Mouse (Mus musculus) ES-Bruce4 (cell line): ENCODE measurements around the gene Sema3b. TPM values are rescaled to one million over a fixed set of nuclear protein-coding genes. Genes with fewer than 3 reads are reported as not detected.

ENCODE experiments used
- H3K27ac ChIP-seq: 2 replicates; pipeline ENCODE4 v1.5.1; 2012; ENCODE audit warnings: low read length, inconsistent platforms; ENCODE audit not compliant: insufficient read depth
- H3K27me3 ChIP-seq: 2 replicates; pipeline ENCODE4 v1.6.1; 2012; ENCODE audit warnings: mild to moderate bottlenecking, low read length, inconsistent platforms; ENCODE audit not compliant: control insufficient read depth, poor library complexity, insufficient read depth, severe bottlenecking
- H3K36me3 ChIP-seq: 2 replicates; pipeline ENCODE4 v1.6.1; 2012; ENCODE audit warnings: inconsistent platforms, mild to moderate bottlenecking, low read length, moderate library complexity; ENCODE audit not compliant: control insufficient read depth, poor library complexity, insufficient read depth, severe bottlenecking
- H3K4me1 ChIP-seq: one replicate; pipeline ENCODE4 v1.8.1; 2011; ENCODE audit warnings: low read length; ENCODE audit not compliant: control insufficient read depth, insufficient read depth
- H3K4me3 ChIP-seq: 2 replicates; pipeline ENCODE4 v1.5.1; 2011; ENCODE audit warnings: low read depth, mild to moderate bottlenecking, low read length
- H3K9ac ChIP-seq: 2 replicates; pipeline ENCODE4 v1.6.1; 2012; ENCODE audit warnings: low read depth, mild to moderate bottlenecking, inconsistent platforms; ENCODE audit not compliant: poor library complexity, severe bottlenecking
- H3K9me3 ChIP-seq: replicated peaks from 2 replicates; pipeline ENCODE4 v1.6.1; 2012; ENCODE audit warnings: mild to moderate bottlenecking, low read length, inconsistent platforms; ENCODE audit not compliant: control insufficient read depth, poor library complexity, insufficient read depth, severe bottlenecking
- CTCF ChIP-seq: IDR thresholded peaks from one replicate; pipeline ENCODE4 v1.8.1; 2011; ENCODE audit warnings: low read depth, low read length
- EP300 ChIP-seq: IDR thresholded peaks from 2 replicates; pipeline ENCODE4 v1.6.1; 2011; ENCODE audit warnings: low read depth, low read length; ENCODE audit not compliant: insufficient read depth
- POLR2A ChIP-seq: IDR thresholded peaks from one replicate; pipeline ENCODE4 v1.8.1; 2011; ENCODE audit warnings: low read length; ENCODE audit not compliant: insufficient read depth
- polyA plus RNA-seq: library from polyadenylated mRNA; stranded (reverse); fragments of >200 nt; gene quantifications from 2 replicates; pipeline ENCODE4 v1.2.4, GENCODE M21; 2011; ENCODE audit warnings: low read depth; ENCODE audit not compliant: missing spikeins, insufficient read depth, insufficient read length

Gene Sema3b
- polyA plus RNA-seq, 1 experiment, result 16.5 TPM

GRCm38 (mm10) chr9:107615035-107615434 is 6.0 kb upstream of the Sema3b start:
- Histone ChIP-seq H3K27ac (no peak overlapping the region), H3K9me3 (no peaks in the 10 kb centered on the region), H3K4me1 (no peaks in the 10 kb centered on the region), H3K27me3 (no peaks in the 10 kb centered on the region), H3K9ac (no peak overlapping the region), H3K4me3 (no peak overlapping the region), H3K36me3 (peaks cover 23% of the 10 kb centered on the region)
- TF ChIP-seq EP300 (no peak), POLR2A (no peak), CTCF (no peak)

- H3K9ac ChIP-seq, result no peak overlapping the region
- TF ChIP-seq EP300 (no peak), POLR2A (no peak), CTCF (no peak)
- H3K4me1 ChIP-seq, result peaks cover 6% of the 10 kb centered on the region
- H3K4me3 ChIP-seq, result peak overlapping the region; percentile 47
- peak overlapping the region; percentile 57; the same call in 1 of the 2 replicates for H3K27ac ChIP-seq
- H3K27me3 ChIP-seq, result no peaks in the 10 kb centered on the region
- H3K36me3 ChIP-seq, result peaks cover 23% of the 10 kb centered on the region
- H3K9me3 ChIP-seq, result no peaks in the 10 kb centered on the region
Observed at GRCm38 (mm10) chr9:107612945-107613569, 4.0 kb upstream of the Sema3b start.

DNA sequence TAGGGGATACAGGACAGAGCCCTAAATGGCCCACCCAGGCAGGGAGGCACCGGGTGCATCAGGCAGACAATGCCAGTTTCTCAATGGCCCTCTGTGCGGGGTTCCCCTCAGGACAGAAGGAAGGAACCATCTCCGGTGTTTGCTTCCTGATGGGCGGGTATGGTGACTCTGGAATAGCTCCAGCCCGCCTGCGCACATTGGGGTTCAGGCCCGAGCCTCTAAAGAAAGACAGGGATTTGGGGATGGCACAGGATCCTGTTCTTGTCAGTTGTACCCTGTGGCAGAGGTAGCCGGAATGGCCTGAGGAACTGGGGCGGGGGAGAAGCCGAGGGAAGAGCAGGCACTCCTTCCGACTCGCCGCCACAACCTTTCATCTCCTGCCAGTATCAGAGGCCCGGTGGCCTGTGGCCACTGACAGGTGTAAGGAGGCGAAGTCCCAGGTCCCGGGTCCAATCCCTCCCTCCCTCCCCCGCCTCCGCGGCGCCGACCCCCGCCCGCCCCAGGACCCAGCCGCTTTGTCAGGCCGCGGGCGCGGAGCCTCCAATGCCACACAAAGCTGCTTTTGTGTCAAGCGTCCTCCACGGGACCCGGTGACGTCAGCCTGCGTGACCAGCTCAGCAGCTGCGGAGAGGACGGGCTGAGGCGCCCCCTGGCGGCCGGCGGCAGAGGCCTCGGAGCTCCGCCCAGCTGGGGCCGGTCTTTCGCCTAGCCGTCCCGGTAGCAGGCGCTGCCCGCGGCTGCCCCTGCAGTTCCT is 3.3 kb upstream of the Sema3b start:
- Histone ChIP-seq H3K9ac (peak overlapping the region; percentile 59), H3K27ac (no peak overlapping the region), H3K4me1 (peaks cover 6% of the 10 kb centered on the region), H3K4me3 (peak overlapping the region; percentile 63), H3K36me3 (peaks cover 23% of the 10 kb centered on the region), H3K9me3 (no peaks in the 10 kb centered on the region), H3K27me3 (no peaks in the 10 kb centered on the region)
- TF ChIP-seq POLR2A, result no peak
- peak; percentile 66 for TF ChIP-seq EP300
- peak; percentile 83 for TF ChIP-seq CTCF

GRCm38 (mm10) chr9:107611456-107612190 is 2.6 kb upstream of the Sema3b start:
- H3K36me3 ChIP-seq, result peaks cover 23% of the 10 kb centered on the region
- no peaks in the 10 kb centered on the region for H3K9me3 ChIP-seq
- H3K27me3 ChIP-seq, result no peaks in the 10 kb centered on the region
- H3K4me3 ChIP-seq, result peak overlapping the region; percentile 63
- H3K27ac ChIP-seq, result no peak overlapping the region
- peak overlapping the region; percentile 59 for H3K9ac ChIP-seq
- H3K4me1 ChIP-seq, result peaks cover 8% of the 10 kb centered on the region
- no peak for TF ChIP-seq CTCF
- no peak for TF ChIP-seq EP300

- TF ChIP-seq CTCF (no peak), POLR2A (no peak), EP300 (no peak)
- Histone ChIP-seq H3K4me3 (no peak overlapping the region), H3K9ac (0 out of 2 replicates have a peak overlapping the region, but pooled peaks have one; percentile 15), H3K36me3 (0 out of 2 replicates have a peak, but pooled peaks cover 2% of the 10 kb centered on the region), H3K27me3 (no peaks in the 10 kb centered on the region), H3K9me3 (no peaks in the 10 kb centered on the region), H3K4me1 (peaks cover 12% of the 10 kb centered on the region), H3K27ac (no peak overlapping the region)
Observed at GRCm38 (mm10) chr9:107609433-107609830, 403 bp upstream of the Sema3b start.
